Mouse (Mus musculus): ENCODE data around the gene C5ar1.

DNA sequence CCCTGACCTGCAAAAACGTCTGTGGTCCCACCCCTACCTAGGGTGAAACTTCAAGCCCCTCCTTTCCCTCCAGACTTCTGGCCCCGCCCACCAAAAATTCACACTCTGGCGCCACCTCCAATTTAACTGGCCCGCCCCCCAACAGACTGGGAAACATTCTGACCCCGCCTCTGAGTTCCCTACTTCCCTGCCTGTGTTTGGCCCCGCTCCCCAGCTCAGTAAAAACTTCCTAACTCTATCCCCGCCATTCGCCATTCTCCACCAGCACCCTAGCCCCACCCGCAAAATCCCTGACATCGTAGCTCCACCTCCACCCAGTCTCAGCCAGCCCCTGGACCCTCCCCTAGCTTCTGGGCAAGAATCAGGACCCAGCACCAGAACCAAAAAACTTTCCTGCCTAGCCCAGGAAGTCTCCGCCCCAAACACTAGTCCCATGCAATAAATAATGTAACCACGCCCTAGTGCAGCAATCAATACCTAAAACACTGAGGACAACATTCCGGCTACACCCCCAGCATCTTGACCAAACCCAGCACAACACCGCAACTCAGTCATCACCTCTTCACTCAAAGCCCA, 26.2 kb upstream of the C5ar1 start:
- TF ChIP-seq CHD2 (IDR thresholded peaks at IDR 0.05; ENCODE audit: low read depth, low read length) (no peak), ZNF384 (IDR thresholded peaks at IDR 0.05; ENCODE audit: low read depth, low read length) (no peak)

Measured in ES-E14 (cell line).